In the genomic region with DNA sequence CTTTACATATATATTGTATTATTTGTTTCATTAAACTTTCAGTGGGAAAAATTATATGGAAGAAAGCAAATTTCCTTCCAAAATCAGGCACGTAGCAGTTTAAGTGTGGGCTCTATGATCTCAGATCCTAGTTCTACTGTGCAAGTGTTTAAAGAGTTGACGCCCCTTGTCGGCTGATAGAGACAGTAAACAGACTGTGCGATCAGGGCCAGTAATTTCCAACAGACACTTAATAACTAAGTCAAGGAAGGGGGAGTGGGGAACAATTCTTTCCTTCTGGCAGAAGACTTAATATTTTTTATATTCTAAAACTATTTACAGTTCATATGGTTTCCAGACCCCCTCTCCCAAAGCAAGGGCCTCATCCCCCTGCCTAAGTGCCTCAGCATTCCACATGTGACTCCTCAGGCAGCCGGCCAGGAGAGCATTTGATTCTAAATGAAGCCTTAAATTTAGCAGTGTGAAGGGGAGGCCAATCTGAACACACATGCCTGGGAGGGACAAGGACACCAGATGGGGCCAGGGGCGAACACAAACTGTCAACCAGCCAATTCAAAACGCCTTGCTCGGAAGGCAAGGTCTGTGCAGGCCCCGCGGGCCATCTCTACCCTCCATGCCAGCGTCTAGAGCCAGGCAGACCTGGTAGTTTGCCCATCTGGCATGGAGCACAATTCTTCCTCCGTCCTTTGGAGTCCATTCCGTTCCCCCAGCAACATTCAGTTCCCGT, we compare ENCODE assay signal across 8 mouse cellular contexts. TPM values are rescaled to one million over a fixed set of nuclear protein-coding genes. Genes with fewer than 3 reads are reported as not detected.
DNase-seq lines count a peak whose midpoint lies in the region; ATAC-seq and TF ChIP-seq lines count a peak whose summit lies in the region.
"Had no signal": no experiment of that assay in that cellular context is flagged by ENCODE, and none has a peak within 500 bp of the region (broad histone marks: within the 10 kb centered on the region; RNA-seq: fewer than 3 reads in every experiment).

No protein-coding gene starts in this region.

- H3K4me3 ChIP-seq in neural tube, embryonic 11.5 days (ENCODE audit: low read depth, low read length): no peak overlapping the region
- H3K4me3 ChIP-seq in embryonic facial prominence, embryonic 12.5 days: no peak overlapping the region
- no peak overlapping the region for H3K4me3 ChIP-seq in heart, embryonic 11.5 days (ENCODE audit: low read depth, low read length)
- H3K4me3 ChIP-seq in neural tube, embryonic 15.5 days (replicated peaks): no peak overlapping the region
- H3K4me3 ChIP-seq in thymus, adult 2 months (ENCODE audit: control insufficient read depth, insufficient read depth, low read length): no peak overlapping the region

- no peak for TF ChIP-seq CTCF in thymus, adult 2 months (IDR thresholded peaks at IDR 0.05; ENCODE audit: borderline replicate concordance, control insufficient read depth, extremely low read depth, insufficient read depth, low read length, poor library complexity)

- no peak overlapping the region for H3K4me2 ChIP-seq in neural tube, embryonic 11.5 days (ENCODE audit: low read depth)
- H3K4me2 ChIP-seq in embryonic facial prominence, embryonic 12.5 days (replicated peaks): 0 out of 2 replicates have a peak overlapping the region, but pooled peaks have one; percentile 1
- H3K4me2 ChIP-seq in heart, embryonic 11.5 days: no peak overlapping the region
- peak overlapping the region; percentile 31 for H3K4me2 ChIP-seq in neural tube, embryonic 15.5 days

- H3K36me3 ChIP-seq in neural tube, embryonic 11.5 days (ENCODE audit: control insufficient read depth, insufficient read depth, low read length): no peaks in the 10 kb centered on the region
- H3K36me3 ChIP-seq in embryonic facial prominence, embryonic 12.5 days: no peaks in the 10 kb centered on the region
- H3K36me3 ChIP-seq in heart, embryonic 11.5 days (ENCODE audit: control insufficient read depth, insufficient read depth, low read length): no peaks in the 10 kb centered on the region
- H3K36me3 ChIP-seq in neural tube, embryonic 15.5 days: no peaks in the 10 kb centered on the region
- no peaks in the 10 kb centered on the region for H3K36me3 ChIP-seq in thymus, adult 2 months (ENCODE audit: control insufficient read depth, insufficient read depth, low read length)

- no peak for TF ChIP-seq POLR2A in thymus, adult 2 months (IDR thresholded peaks at IDR 0.05; ENCODE audit: control insufficient read depth, extremely low read depth, insufficient read depth, low read length, poor library complexity)

- no peaks in the 10 kb centered on the region for H3K9me3 ChIP-seq in neural tube, embryonic 11.5 days (ENCODE audit: control insufficient read depth, low read length)
- no peaks in the 10 kb centered on the region for H3K9me3 ChIP-seq in embryonic facial prominence, embryonic 12.5 days
- H3K9me3 ChIP-seq in heart, embryonic 11.5 days (replicated peaks; ENCODE audit: control insufficient read depth, low read length): no peaks in the 10 kb centered on the region
- H3K9me3 ChIP-seq in neural tube, embryonic 15.5 days (replicated peaks): no peaks in the 10 kb centered on the region

- H3K27ac ChIP-seq in neural tube, embryonic 11.5 days (ENCODE audit: low read depth, low read length): no peak overlapping the region
- peak overlapping the region; percentile 69; the same call in 1 of the 2 replicates for H3K27ac ChIP-seq in embryonic facial prominence, embryonic 12.5 days
- peak overlapping the region; percentile 91 for H3K27ac ChIP-seq in heart, embryonic 11.5 days (ENCODE audit: low read depth, low read length)
- peak overlapping the region; percentile 48 for H3K27ac ChIP-seq in neural tube, embryonic 15.5 days (replicated peaks)
- no peak overlapping the region for H3K27ac ChIP-seq in thymus, adult 2 months (ENCODE audit: control insufficient read depth, insufficient read depth, low read length)

- peak; percentile 29 for DNase-seq in neural tube, embryonic 11.5 days (ENCODE audit: low spot score)
- no peak for DNase-seq in neural tube, embryonic 10.5 days (ENCODE audit: extremely low spot score, low spot score)
- peak; percentile 20 to 32 for DNase-seq in left cerebral cortex, adult 18-20 months (ENCODE audit: low spot score in 2 of 2)
- DNase-seq in thymus, adult 2 months: no peak

- H3K27me3 ChIP-seq in neural tube, embryonic 11.5 days (ENCODE audit: control insufficient read depth, insufficient read depth, low read length): no peaks in the 10 kb centered on the region
- H3K27me3 ChIP-seq in embryonic facial prominence, embryonic 12.5 days: no peaks in the 10 kb centered on the region
- no peaks in the 10 kb centered on the region for H3K27me3 ChIP-seq in heart, embryonic 11.5 days (ENCODE audit: control insufficient read depth, insufficient read depth, low read length)
- H3K27me3 ChIP-seq in neural tube, embryonic 15.5 days (replicated peaks): no peaks in the 10 kb centered on the region
- H3K27me3 ChIP-seq in thymus, adult 2 months (ENCODE audit: control insufficient read depth, insufficient read depth, low read length): no peaks in the 10 kb centered on the region

- 74% methylated on average over 14 of the region's 14 CpGs for WGBS in neural tube, embryonic 11.5 days
- 48% methylated on average over 14 of the region's 14 CpGs for WGBS in embryonic facial prominence, embryonic 12.5 days
- 51% methylated on average over 14 of the region's 14 CpGs for WGBS in heart, embryonic 11.5 days (ENCODE audit: insufficient replicate concordance)
- WGBS in neural tube, embryonic 15.5 days: 35% methylated on average over 14 of the region's 14 CpGs
- 94% methylated on average over 14 of the region's 14 CpGs for WGBS in thymus, adult 2 months

- H3K9ac ChIP-seq in neural tube, embryonic 11.5 days (ENCODE audit: low read length): no peak overlapping the region
- H3K9ac ChIP-seq in embryonic facial prominence, embryonic 12.5 days: no peak overlapping the region
- no peak overlapping the region for H3K9ac ChIP-seq in heart, embryonic 11.5 days (ENCODE audit: low read depth, low read length)
- no peak overlapping the region for H3K9ac ChIP-seq in neural tube, embryonic 15.5 days (replicated peaks)

- H3K4me1 ChIP-seq in neural tube, embryonic 11.5 days (ENCODE audit: control insufficient read depth, insufficient read depth, low read length): no peaks in the 10 kb centered on the region
- H3K4me1 ChIP-seq in embryonic facial prominence, embryonic 12.5 days: no peaks in the 10 kb centered on the region
- peaks cover 4% of the 10 kb centered on the region; the same call in 1 of the 2 replicates for H3K4me1 ChIP-seq in heart, embryonic 11.5 days (ENCODE audit: control insufficient read depth, insufficient read depth, low read length)
- peaks cover 12% of the 10 kb centered on the region for H3K4me1 ChIP-seq in neural tube, embryonic 15.5 days
- H3K4me1 ChIP-seq in thymus, adult 2 months (replicated peaks; ENCODE audit: control insufficient read depth, insufficient read depth, low read length): no peaks in the 10 kb centered on the region

- ATAC-seq in neural tube, embryonic 11.5 days (ENCODE audit: insufficient read depth, low FRiP score, low TSS enrichment): peak; percentile 35; the same call in 1 of the 2 replicates
- peak; percentile 69; the same call in 1 of the 2 replicates for ATAC-seq in embryonic facial prominence, embryonic 12.5 days (ENCODE audit: insufficient number of reproducible peaks, insufficient read depth, low FRiP score, low TSS enrichment)
- peak; percentile 65 for ATAC-seq in heart, embryonic 11.5 days (replicated peaks; ENCODE audit: insufficient number of reproducible peaks, low FRiP score, low TSS enrichment)
- ATAC-seq in neural tube, embryonic 15.5 days (ENCODE audit: low FRiP score): peak; percentile 85

RNA-seq across cellular contexts. Expression of gene Atp8b4, which starts 50.1 kb away (rescaled TPM):
- 0.09 TPM in 1 of 2 replicates, not detected in the other for polyA plus RNA-seq in neural tube, embryonic 11.5 days (2014; fragmentation: Nextera tagmentation; extraction: Ambion mirVana)
- polyA plus RNA-seq in embryonic facial prominence, embryonic 12.5 days (2016; fragmentation: Nextera tagmentation; extraction: Ambion mirVana): 1.5 and 2.6 TPM in 2 replicates
- polyA plus RNA-seq in heart, embryonic 11.5 days (2014; fragmentation: Nextera tagmentation; extraction: Ambion mirVana): 0.17 and 0.25 TPM in 2 replicates
- total RNA-seq in left cerebral cortex, adult 18-20 months (2021): under 1 TPM in 1 of 2 experiments, not detected in 1; 0.07 TPM
- 0.08 and 3.3 TPM in 2 replicates for polyA plus RNA-seq in neural tube, embryonic 15.5 days (2015; fragmentation: Nextera tagmentation; extraction: Ambion mirVana)
- polyA plus RNA-seq in thymus, adult 2 months (2012; rRNA removed): 4.3 and 4.7 TPM in 2 replicates
- total RNA-seq: layer of hippocampus, postnatal 36 days had no signal

Comparison
In these comparisons a context has a peak if more than half of its experiments do, and no peak if none do; other contexts are left out.
1. DNase-seq: peak in neural tube, embryonic 11.5 days (single experiment) and left cerebral cortex, adult 18-20 months (2 of 2); none in neural tube, embryonic 10.5 days (single experiment) and thymus, adult 2 months (single experiment).
2. H3K27ac ChIP-seq: peak in embryonic facial prominence, embryonic 12.5 days (single experiment), heart, embryonic 11.5 days (single experiment) and neural tube, embryonic 15.5 days (single experiment); none in neural tube, embryonic 11.5 days (single experiment) and thymus, adult 2 months (single experiment).
3. H3K4me2 ChIP-seq: peak in embryonic facial prominence, embryonic 12.5 days (single experiment) and neural tube, embryonic 15.5 days (single experiment); none in neural tube, embryonic 11.5 days (single experiment) and heart, embryonic 11.5 days (single experiment).
4. ATAC-seq: peak in every context shown above with its lines; median percentile 85 in neural tube, embryonic 15.5 days; 69 in embryonic facial prominence, embryonic 12.5 days; 65 in heart, embryonic 11.5 days; 35 in neural tube, embryonic 11.5 days.